Mouse (Mus musculus): ENCODE measurements at regions not wholly inside any gene's neighbourhood (a gene's known extent, or its start where the extent isn't known, plus 50 kb on each side); places are given as distances from the start of the nearest gene placed in this dataset.

- DNase-seq (ENCODE audit: extremely low spot score, low read depth, low spot score): no peak
Measured at GRCm38 (mm10) chr6:89248574-89248973, 113.8 kb downstream of the Plxna1 start.

- no peak for DNase-seq (ENCODE audit: extremely low spot score, low read depth, low spot score)
Measured at GRCm38 (mm10) chr6:89249303-89249702, 113.1 kb downstream of the Plxna1 start.

GRCm38 (mm10) chr6:89251641-89252040 is 110.8 kb downstream of the Plxna1 start:
- DNase-seq (ENCODE audit: extremely low spot score, low read depth, low spot score): no peak

- no peak for DNase-seq (ENCODE audit: extremely low spot score, low read depth, low spot score)
Measured at GRCm38 (mm10) chr6:89256022-89256421, 106.4 kb downstream of the Plxna1 start.

- DNase-seq (ENCODE audit: extremely low spot score, low read depth, low spot score): no peak
Measured at GRCm38 (mm10) chr6:89256630-89257292, 105.7 kb downstream of the Plxna1 start.

- DNase-seq (ENCODE audit: extremely low spot score, low read depth, low spot score): no peak
Measured at GRCm38 (mm10) chr6:89257416-89257815, 105.0 kb downstream of the Plxna1 start.

GRCm38 (mm10) chr6:89258140-89258539 is 104.3 kb downstream of the Plxna1 start:
- DNase-seq (ENCODE audit: extremely low spot score, low read depth, low spot score): no peak

GRCm38 (mm10) chr6:89259406-89259994 is 102.9 kb downstream of the Plxna1 start:
- DNase-seq (ENCODE audit: extremely low spot score, low read depth, low spot score): no peak

GRCm38 (mm10) chr6:89262958-89263357 is 99.5 kb downstream of the Plxna1 start:
- DNase-seq (ENCODE audit: extremely low spot score, low read depth, low spot score): no peak

GRCm38 (mm10) chr6:89265296-89265695 is 97.1 kb downstream of the Plxna1 start:
- DNase-seq (ENCODE audit: extremely low spot score, low read depth, low spot score): no peak

All from hindlimb bud, embryonic 11.5 days (tissue).